Mouse (Mus musculus) c-Kit-positive CD71-negative TER-119-negative erythroid progenitor cells, embryonic 14.5 days (primary cell): ENCODE measurements around the gene Ssna1.
"Not testable (repeated sequence)": the region's sequence is repeated elsewhere in the genome, so short reads cannot be mapped to it uniquely, and the experiment has no call there.

Source experiments
- DNase-seq: peaks from one replicate; pipeline ENCODE4 v3.0.0-alpha.2; 2013; ENCODE audit warnings: low read depth

Ssna1 gene

GRCm38 (mm10) chr2:25262291-25262767 is 9.9 kb downstream of the Ssna1 start, which contains the start of gene Tprn:
Gene Tprn (plus strand): TSS chr2:25262618.
- DNase-seq: peak; percentile 89

GRCm38 (mm10) chr2:25261870-25262269 is 10.4 kb downstream of the Ssna1 start:
- no peak for DNase-seq

- DNase-seq: no peak
These were observed 13.4 kb downstream of the Ssna1 start for GRCm38 (mm10) chr2:25258887-25259286.

GRCm38 (mm10) chr2:25257250-25257649 is 15.0 kb downstream of the Ssna1 start:
- not testable (repeated sequence) for DNase-seq

- DNase-seq: peak; percentile 78
These were observed 15.7 kb downstream of the Ssna1 start for GRCm38 (mm10) chr2:25256443-25257109.

- peak; percentile 87 for DNase-seq
These were observed 16.9 kb downstream of the Ssna1 start, which contains the start of gene Tmem203 for GRCm38 (mm10) chr2:25255284-25255779. Gene Tmem203 (plus strand): TSS chr2:25255439.

- no peak for DNase-seq
These were observed 19.9 kb downstream of the Ssna1 start for GRCm38 (mm10) chr2:25252331-25252730.

- no peak for DNase-seq
These were observed 25.8 kb downstream of the Ssna1 start, which contains the start of gene AL732309.1 for GRCm38 (mm10) chr2:25246183-25247072. Gene AL732309.1 (minus strand): TSS chr2:25246863.

- DNase-seq: no peak
These were observed 28.1 kb downstream of the Ssna1 start for GRCm38 (mm10) chr2:25244144-25244543.

GRCm38 (mm10) chr2:25243342-25243741 is 28.9 kb downstream of the Ssna1 start:
- DNase-seq: no peak

GRCm38 (mm10) chr2:25242101-25242506 is 30.1 kb downstream of the Ssna1 start, which contains the start of the genes Rnf208 and Cysrt1:
Gene Rnf208 (plus strand): TSS chr2:25242255.
Gene Cysrt1 (minus strand): TSS chr2:25242452.
- DNase-seq: no peak

GRCm38 (mm10) chr2:25241438-25241775 is 30.8 kb downstream of the Ssna1 start:
- no peak for DNase-seq

GRCm38 (mm10) chr2:25240723-25241437 is 31.4 kb downstream of the Ssna1 start:
- no peak for DNase-seq

GRCm38 (mm10) chr2:25240310-25240709 is 31.9 kb downstream of the Ssna1 start:
- DNase-seq: no peak

GRCm38 (mm10) chr2:25239766-25240165 is 32.5 kb downstream of the Ssna1 start:
- no peak for DNase-seq

- DNase-seq: no peak
These were observed 34.1 kb downstream of the Ssna1 start for GRCm38 (mm10) chr2:25238106-25238505.

- no peak for DNase-seq
These were observed 34.7 kb downstream of the Ssna1 start for GRCm38 (mm10) chr2:25237522-25237921.

- DNase-seq: no peak
These were observed 35.6 kb downstream of the Ssna1 start, which contains the start of gene Rnf224 for GRCm38 (mm10) chr2:25236614-25237013. Gene Rnf224 (minus strand): TSS chr2:25236787.

GRCm38 (mm10) chr2:25234551-25235220 is 37.6 kb downstream of the Ssna1 start:
- no peak for DNase-seq

GRCm38 (mm10) chr2:25234050-25234449 is 38.2 kb downstream of the Ssna1 start, which contains the start of gene Slc34a3:
Gene Slc34a3 (minus strand): TSS chr2:25234364.
- DNase-seq: no peak

- DNase-seq: peak; percentile 39
These were observed 38.8 kb downstream of the Ssna1 start for GRCm38 (mm10) chr2:25233421-25233820.
